Mouse (Mus musculus): Measurements from ENCODE around the gene Cdh4.

The Cdh4 gene

GRCm38 (mm10) chr2:179787797-179788196 is 345.6 kb downstream of the Cdh4 start:
- H3K27me3 ChIP-seq (ENCODE audit: insufficient read depth, low read length) = no peaks in the 10 kb centered on the region
- TF ChIP-seq CTCF (conservative IDR thresholded peaks at IDR 0.05; ENCODE audit: low read length) (no peak), NANOG (IDR thresholded peaks at IDR 0.05; ENCODE audit: borderline replicate concordance, low read length) (no peak), POU5F1 (IDR thresholded peaks at IDR 0.05; ENCODE audit: borderline replicate concordance, low read length) (no peak)

GRCm38 (mm10) chr2:179790684-179791083 is 348.5 kb downstream of the Cdh4 start:
- Histone ChIP-seq H3K36me3 (ENCODE audit: insufficient read depth, low read length) (no peaks in the 10 kb centered on the region), H3K27me3 (ENCODE audit: insufficient read depth, low read length) (peaks cover 5% of the 10 kb centered on the region; the same call in 1 of the 2 replicates), H3K4me3 (replicated peaks; ENCODE audit: low read length) (no peak overlapping the region), H3K4me1 (replicated peaks; ENCODE audit: low read depth, low read length) (peaks cover 17% of the 10 kb centered on the region), H3K9me3 (ENCODE audit: low read length) (no peaks in the 10 kb centered on the region)
- TF ChIP-seq CTCF (conservative IDR thresholded peaks at IDR 0.05; ENCODE audit: low read length) (no peak), NANOG (IDR thresholded peaks at IDR 0.05; ENCODE audit: borderline replicate concordance, low read length) (no peak), POU5F1 (IDR thresholded peaks at IDR 0.05; ENCODE audit: borderline replicate concordance, low read length) (no peak)

More at GRCm38 (mm10) chr2:179787797-179788196, 345.6 kb downstream of the Cdh4 start:
- H3K36me3 ChIP-seq (ENCODE audit: insufficient read depth, low read length) = no peaks in the 10 kb centered on the region
- no peak overlapping the region for H3K4me3 ChIP-seq (replicated peaks; ENCODE audit: low read length)
- peaks cover 9% of the 10 kb centered on the region for H3K4me1 ChIP-seq (replicated peaks; ENCODE audit: low read depth, low read length)
- no peaks in the 10 kb centered on the region for H3K9me3 ChIP-seq (ENCODE audit: low read length)

GRCm38 (mm10) chr2:179792426-179793133 is 350.3 kb downstream of the Cdh4 start:
- Histone ChIP-seq H3K4me1 (replicated peaks; ENCODE audit: low read depth, low read length) (peaks cover 17% of the 10 kb centered on the region), H3K9me3 (ENCODE audit: low read length) (no peaks in the 10 kb centered on the region), H3K36me3 (ENCODE audit: insufficient read depth, low read length) (no peaks in the 10 kb centered on the region), H3K4me3 (replicated peaks; ENCODE audit: low read length) (no peak overlapping the region), H3K27me3 (ENCODE audit: insufficient read depth, low read length) (peaks cover 7% of the 10 kb centered on the region; the same call in 1 of the 2 replicates)
- TF ChIP-seq NANOG (IDR thresholded peaks at IDR 0.05; ENCODE audit: borderline replicate concordance, low read length) (no peak), POU5F1 (IDR thresholded peaks at IDR 0.05; ENCODE audit: borderline replicate concordance, low read length) (no peak), CTCF (conservative IDR thresholded peaks at IDR 0.05; ENCODE audit: low read length) (no peak)

GRCm38 (mm10) chr2:179794354-179794753 is 352.1 kb downstream of the Cdh4 start:
- TF ChIP-seq NANOG (IDR thresholded peaks at IDR 0.05; ENCODE audit: borderline replicate concordance, low read length) (no peak), POU5F1 (IDR thresholded peaks at IDR 0.05; ENCODE audit: borderline replicate concordance, low read length) (no peak), CTCF (conservative IDR thresholded peaks at IDR 0.05; ENCODE audit: low read length) (no peak)
- H3K4me3 ChIP-seq (replicated peaks; ENCODE audit: low read length) = no peak overlapping the region
- no peaks in the 10 kb centered on the region for H3K36me3 ChIP-seq (ENCODE audit: insufficient read depth, low read length)
- peaks cover 7% of the 10 kb centered on the region; the same call in 1 of the 2 replicates for H3K27me3 ChIP-seq (ENCODE audit: insufficient read depth, low read length)
- H3K4me1 ChIP-seq (replicated peaks; ENCODE audit: low read depth, low read length) = peaks cover 17% of the 10 kb centered on the region
- H3K9me3 ChIP-seq (ENCODE audit: low read length) = no peaks in the 10 kb centered on the region

- H3K36me3 ChIP-seq (ENCODE audit: insufficient read depth, low read length) = no peaks in the 10 kb centered on the region
- H3K4me3 ChIP-seq (replicated peaks; ENCODE audit: low read length) = no peak overlapping the region
- no peaks in the 10 kb centered on the region for H3K9me3 ChIP-seq (ENCODE audit: low read length)
- H3K4me1 ChIP-seq (replicated peaks; ENCODE audit: low read depth, low read length) = peaks cover 22% of the 10 kb centered on the region
- TF ChIP-seq POU5F1 (IDR thresholded peaks at IDR 0.05; ENCODE audit: borderline replicate concordance, low read length) = no peak
- TF ChIP-seq NANOG (IDR thresholded peaks at IDR 0.05; ENCODE audit: borderline replicate concordance, low read length) = no peak
- TF ChIP-seq CTCF (conservative IDR thresholded peaks at IDR 0.05; ENCODE audit: low read length) = no peak
- peaks cover 7% of the 10 kb centered on the region; the same call in 1 of the 2 replicates for H3K27me3 ChIP-seq (ENCODE audit: insufficient read depth, low read length)
Measured at GRCm38 (mm10) chr2:179795452-179795851, 353.2 kb downstream of the Cdh4 start.

GRCm38 (mm10) chr2:179799906-179800532 is 357.8 kb downstream of the Cdh4 start:
- TF ChIP-seq NANOG (IDR thresholded peaks at IDR 0.05; ENCODE audit: borderline replicate concordance, low read length) (no peak), CTCF (conservative IDR thresholded peaks at IDR 0.05; ENCODE audit: low read length) (no peak), POU5F1 (IDR thresholded peaks at IDR 0.05; ENCODE audit: borderline replicate concordance, low read length) (no peak)
- Histone ChIP-seq H3K4me3 (replicated peaks; ENCODE audit: low read length) (peak overlapping the region; percentile 26; the same call in 1 of the 2 replicates), H3K9me3 (ENCODE audit: low read length) (no peaks in the 10 kb centered on the region), H3K36me3 (ENCODE audit: insufficient read depth, low read length) (no peaks in the 10 kb centered on the region), H3K27me3 (ENCODE audit: insufficient read depth, low read length) (peaks cover 3% of the 10 kb centered on the region; the same call in 1 of the 2 replicates), H3K4me1 (replicated peaks; ENCODE audit: low read depth, low read length) (peaks cover 5% of the 10 kb centered on the region; the same call in 1 of the 2 replicates)

- TF ChIP-seq POU5F1 (IDR thresholded peaks at IDR 0.05; ENCODE audit: borderline replicate concordance, low read length) = no peak
- no peak for TF ChIP-seq NANOG (IDR thresholded peaks at IDR 0.05; ENCODE audit: borderline replicate concordance, low read length)
- TF ChIP-seq CTCF (conservative IDR thresholded peaks at IDR 0.05; ENCODE audit: low read length) = no peak
- Histone ChIP-seq H3K36me3 (ENCODE audit: insufficient read depth, low read length) (no peaks in the 10 kb centered on the region), H3K27me3 (ENCODE audit: insufficient read depth, low read length) (0 out of 2 replicates have a peak, but pooled peaks cover 3% of the 10 kb centered on the region), H3K9me3 (ENCODE audit: low read length) (no peaks in the 10 kb centered on the region), H3K4me1 (replicated peaks; ENCODE audit: low read depth, low read length) (peaks cover 5% of the 10 kb centered on the region; the same call in 1 of the 2 replicates), H3K4me3 (replicated peaks; ENCODE audit: low read length) (no peak overlapping the region)
Measured at GRCm38 (mm10) chr2:179801042-179801441, 358.8 kb downstream of the Cdh4 start.

- TF ChIP-seq CTCF (conservative IDR thresholded peaks at IDR 0.05; ENCODE audit: low read length) (no peak), NANOG (IDR thresholded peaks at IDR 0.05; ENCODE audit: borderline replicate concordance, low read length) (no peak), POU5F1 (IDR thresholded peaks at IDR 0.05; ENCODE audit: borderline replicate concordance, low read length) (no peak)
- Histone ChIP-seq H3K4me3 (replicated peaks; ENCODE audit: low read length) (no peak overlapping the region), H3K36me3 (ENCODE audit: insufficient read depth, low read length) (no peaks in the 10 kb centered on the region)
Measured at GRCm38 (mm10) chr2:179802411-179802810, 360.2 kb downstream of the Cdh4 start.

More at GRCm38 (mm10) chr2:179802411-179802810, 360.2 kb downstream of the Cdh4 start:
- Histone ChIP-seq H3K27me3 (ENCODE audit: insufficient read depth, low read length) (no peaks in the 10 kb centered on the region), H3K9me3 (ENCODE audit: low read length) (no peaks in the 10 kb centered on the region), H3K4me1 (replicated peaks; ENCODE audit: low read depth, low read length) (peaks cover 5% of the 10 kb centered on the region; the same call in 1 of the 2 replicates)

Data from E14TG2a.4 (cell line).